Mouse (Mus musculus) hindbrain, embryonic 15.5 days (tissue): Measurements from ENCODE around the gene Chic2. TPM values are rescaled to one million over a fixed set of nuclear protein-coding genes. Genes with fewer than 3 reads are reported as not detected.
A peak's percentile ranks its signal among the peaks of the same experiment; 100 is the strongest.

Source experiments
- ATAC-seq: fragments of 200-750 bp; cut with Nextera tagmentation; 2 replicates; pipeline ENCODE4 v1.8.0; 2017; ENCODE audit warnings: low read depth, moderate number of reproducible peaks, moderate TSS enrichment; ENCODE audit not compliant: low FRiP score
- H3K27ac ChIP-seq: fragments of 300-500 bp; sonication (generic); replicated peaks from 2 replicates; pipeline ENCODE4 v1.5.1; 2015; ENCODE audit warnings: mild to moderate bottlenecking, inconsistent platforms
- H3K27me3 ChIP-seq: fragments of 300-500 bp; sonication (generic); 2 replicates; pipeline ENCODE4 v1.6.1; 2015; ENCODE audit warnings: control low read depth, inconsistent platforms
- H3K36me3 ChIP-seq: fragments of 300-500 bp; sonication (generic); 2 replicates; pipeline ENCODE4 v1.6.1; 2015; ENCODE audit warnings: control low read depth, inconsistent platforms
- H3K4me1 ChIP-seq: fragments of 300-500 bp; sonication (generic); replicated peaks from 2 replicates; pipeline ENCODE4 v1.6.1; 2015; ENCODE audit warnings: control low read depth, inconsistent platforms
- H3K4me2 ChIP-seq: fragments of 300-500 bp; sonication (generic); 2 replicates; pipeline ENCODE4 v1.6.1; 2015; ENCODE audit warnings: moderate library complexity, mild to moderate bottlenecking, inconsistent platforms
- H3K4me3 ChIP-seq: fragments of 300-500 bp; sonication (generic); 2 replicates; pipeline ENCODE4 v1.5.1; 2015; ENCODE audit warnings: mild to moderate bottlenecking, inconsistent platforms
- H3K9ac ChIP-seq: fragments of 300-500 bp; sonication (generic); 2 replicates; pipeline ENCODE4 v1.6.1; 2015; ENCODE audit warnings: inconsistent platforms
- H3K9me3 ChIP-seq: fragments of 300-500 bp; sonication (generic); 2 replicates; pipeline ENCODE4 v1.6.1; 2016; ENCODE audit warnings: control low read depth, inconsistent platforms
- WGBS: fragments of 180-500 bp; shearing (Covaris S2); methylation state at CpG from one replicate; pipeline ENCODE4 v1.1.7; 2015; 5-methylcytosine and 5-hydroxymethylcytosine counted together
- polyA plus RNA-seq: library from polyadenylated mRNA; unstranded; fragments of >200 nt; fragmentation: Nextera tagmentation; extraction: Ambion mirVana; gene quantifications from 2 replicates; pipeline ENCODE4 v1.2.1, GENCODE M21; 2015

Gene Chic2
- polyA plus RNA-seq, 1 experiment from 2014 or later: 30.0 TPM

GRCm38 (mm10) chr5:75063177-75063576, 18.6 kb upstream of the Chic2 start:
- WGBS: 19% methylated on average over 4 of the region's 4 CpGs
- Histone ChIP-seq H3K9me3 (no peaks in the 10 kb centered on the region), H3K27ac (no peak overlapping the region), H3K4me1 (peaks cover 11% of the 10 kb centered on the region; the same call in 1 of the 2 replicates), H3K9ac (no peak overlapping the region), H3K4me3 (no peak overlapping the region), H3K27me3 (peaks cover 37% of the 10 kb centered on the region), H3K4me2 (no peak overlapping the region), H3K36me3 (no peaks in the 10 kb centered on the region)
- no peak for ATAC-seq

GRCm38 (mm10) chr5:75051109-75051508, 6.5 kb upstream of the Chic2 start:
- Histone ChIP-seq H3K27me3 (peaks cover 6% of the 10 kb centered on the region; the same call in 1 of the 2 replicates), H3K9me3 (no peaks in the 10 kb centered on the region), H3K36me3 (no peaks in the 10 kb centered on the region), H3K4me3 (no peak overlapping the region), H3K27ac (no peak overlapping the region), H3K9ac (no peak overlapping the region), H3K4me2 (no peak overlapping the region), H3K4me1 (no peaks in the 10 kb centered on the region)
- WGBS: 85% methylated on average over 4 of the region's 4 CpGs
- ATAC-seq: no peak

GRCm38 (mm10) chr5:75046681-75047321, 2.2 kb upstream of the Chic2 start:
- Histone ChIP-seq H3K27me3 (0 out of 2 replicates have a peak, but pooled peaks cover 2% of the 10 kb centered on the region), H3K36me3 (no peaks in the 10 kb centered on the region), H3K27ac (no peak overlapping the region), H3K9me3 (no peaks in the 10 kb centered on the region), H3K4me1 (peaks cover 17% of the 10 kb centered on the region), H3K4me2 (no peak overlapping the region), H3K9ac (no peak overlapping the region), H3K4me3 (no peak overlapping the region)
- ATAC-seq: no peak
- WGBS: 51% methylated on average over 15 of the region's 15 CpGs

GRCm38 (mm10) chr5:75045371-75045770, 797 bp upstream of the Chic2 start:
- no peaks in the 10 kb centered on the region for H3K9me3 ChIP-seq
- no peak overlapping the region for H3K4me3 ChIP-seq
- no peak for ATAC-seq
- 91% methylated on average over 7 of the region's 7 CpGs for WGBS
- no peak overlapping the region for H3K4me2 ChIP-seq
- H3K4me1 ChIP-seq: peaks cover 20% of the 10 kb centered on the region
- H3K27me3 ChIP-seq: 0 out of 2 replicates have a peak, but pooled peaks cover 2% of the 10 kb centered on the region
- no peak overlapping the region for H3K27ac ChIP-seq
- no peak overlapping the region for H3K9ac ChIP-seq
- H3K36me3 ChIP-seq: no peaks in the 10 kb centered on the region; the same call in 1 of the 2 replicates

- Histone ChIP-seq H3K27ac (peak overlapping the region; percentile 77), H3K9ac (peak overlapping the region; percentile 93), H3K36me3 (no peaks in the 10 kb centered on the region; the same call in 1 of the 2 replicates), H3K4me1 (peaks cover 26% of the 10 kb centered on the region), H3K4me3 (peak overlapping the region; percentile 62), H3K4me2 (peak overlapping the region; percentile 71), H3K9me3 (no peaks in the 10 kb centered on the region), H3K27me3 (no peaks in the 10 kb centered on the region)
- peak; percentile 85 for ATAC-seq
- under 1% methylated on average over 34 of the region's 36 CpGs for WGBS
These were observed 813 bp downstream of the Chic2 start for GRCm38 (mm10) chr5:75043621-75044301.

GRCm38 (mm10) chr5:75043011-75043445, 1.5 kb downstream of the Chic2 start:
- ATAC-seq: no peak
- Histone ChIP-seq H3K4me3 (peak overlapping the region; percentile 62), H3K4me2 (peak overlapping the region; percentile 71), H3K27me3 (no peaks in the 10 kb centered on the region), H3K9ac (peak overlapping the region; percentile 93), H3K36me3 (no peaks in the 10 kb centered on the region; the same call in 1 of the 2 replicates), H3K4me1 (peaks cover 27% of the 10 kb centered on the region), H3K9me3 (no peaks in the 10 kb centered on the region), H3K27ac (no peak overlapping the region)
- 50% methylated on average over 9 of the region's 9 CpGs for WGBS

- no peak overlapping the region for H3K4me3 ChIP-seq
- WGBS: 90% methylated on average over 1 of the region's 1 CpGs
- H3K4me2 ChIP-seq: no peak overlapping the region
- H3K4me1 ChIP-seq: peaks cover 30% of the 10 kb centered on the region
- no peak overlapping the region for H3K9ac ChIP-seq
- H3K36me3 ChIP-seq: no peaks in the 10 kb centered on the region; the same call in 1 of the 2 replicates
- no peaks in the 10 kb centered on the region for H3K27me3 ChIP-seq
- no peaks in the 10 kb centered on the region for H3K9me3 ChIP-seq
- ATAC-seq: no peak
- H3K27ac ChIP-seq: no peak overlapping the region
These were observed 5.3 kb downstream of the Chic2 start for GRCm38 (mm10) chr5:75039307-75039706.

- Histone ChIP-seq H3K9ac (no peak overlapping the region), H3K4me1 (0 out of 2 replicates have a peak, but pooled peaks cover 10% of the 10 kb centered on the region), H3K36me3 (no peaks in the 10 kb centered on the region), H3K4me3 (no peak overlapping the region), H3K27ac (no peak overlapping the region), H3K4me2 (no peak overlapping the region), H3K9me3 (no peaks in the 10 kb centered on the region), H3K27me3 (no peaks in the 10 kb centered on the region)
- ATAC-seq: no peak
- 92% methylated on average over 3 of the region's 3 CpGs for WGBS
These were observed 9.1 kb downstream of the Chic2 start for GRCm38 (mm10) chr5:75035475-75035874.

GRCm38 (mm10) chr5:75014768-75015167, 29.8 kb downstream of the Chic2 start:
- H3K9ac ChIP-seq: no peak overlapping the region
- no peak for ATAC-seq
- peaks cover 2% of the 10 kb centered on the region; the same call in 1 of the 2 replicates for H3K27me3 ChIP-seq
- no peaks in the 10 kb centered on the region for H3K36me3 ChIP-seq
- H3K27ac ChIP-seq: no peak overlapping the region
- H3K4me3 ChIP-seq: no peak overlapping the region
- WGBS: 27% methylated on average over 1 of the region's 1 CpGs
- H3K4me2 ChIP-seq: no peak overlapping the region
- H3K4me1 ChIP-seq: peaks cover 13% of the 10 kb centered on the region
- no peaks in the 10 kb centered on the region for H3K9me3 ChIP-seq

GRCm38 (mm10) chr5:75012771-75013421, 31.7 kb downstream of the Chic2 start:
- no peak overlapping the region for H3K9ac ChIP-seq
- H3K4me2 ChIP-seq: 0 out of 2 replicates have a peak overlapping the region, but pooled peaks have one; percentile 1
- no peak overlapping the region for H3K4me3 ChIP-seq
- H3K36me3 ChIP-seq: peaks cover 5% of the 10 kb centered on the region
- H3K27ac ChIP-seq: 0 out of 2 replicates have a peak overlapping the region, but pooled peaks have one; percentile 11
- WGBS: 15% methylated on average over 8 of the region's 8 CpGs
- no peaks in the 10 kb centered on the region for H3K9me3 ChIP-seq
- no peak for ATAC-seq
- H3K4me1 ChIP-seq: peaks cover 13% of the 10 kb centered on the region
- H3K27me3 ChIP-seq: peaks cover 2% of the 10 kb centered on the region; the same call in 1 of the 2 replicates

- Histone ChIP-seq H3K4me3 (no peak overlapping the region), H3K9me3 (no peaks in the 10 kb centered on the region), H3K4me2 (no peak overlapping the region), H3K4me1 (peaks cover 13% of the 10 kb centered on the region), H3K27ac (no peak overlapping the region), H3K27me3 (peaks cover 2% of the 10 kb centered on the region; the same call in 1 of the 2 replicates), H3K9ac (no peak overlapping the region), H3K36me3 (peaks cover 6% of the 10 kb centered on the region)
- 33% methylated on average over 4 of the region's 4 CpGs for WGBS
- no peak for ATAC-seq
These were observed 32.4 kb downstream of the Chic2 start for GRCm38 (mm10) chr5:75011985-75012738.
